Mouse (Mus musculus) gastrocnemius, adult 18-20 months (tissue): ENCODE measurements around the gene Cryba2. TPM values are rescaled to one million over a fixed set of nuclear protein-coding genes. Genes with fewer than 3 reads are reported as not detected.

Source experiments
- DNase-seq: peaks from one replicate; pipeline ENCODE4 v3.0.0; 2021; ENCODE audit warnings: low spot score
- long read RNA-seq, 2 experiments: library from polyadenylated mRNA; stranded (forward); transcript quantifications; one replicate each; pipeline ENCODE4 v2.0.0; 2021
- total RNA-seq, 2 experiments: library from RNA; stranded (reverse); gene quantifications; 2 replicates each; pipeline ENCODE4 v1.2.3; 2021

Cryba2 gene
- not detected for total RNA-seq
- long read RNA-seq, experiment 1, result 0 reads
- long read RNA-seq, experiment 2, result 0 reads

- DNase-seq, result peak; percentile 18
Observed at GRCm38 (mm10) chr1:74893134-74893855, at the start of gene Cryba2. Cryba2 (minus strand) TSS chr1:74893143.

- DNase-seq, result no peak
Observed at GRCm38 (mm10) chr1:74941651-74942360, 48.9 kb upstream of the Cryba2 start.

GRCm38 (mm10) chr1:74939762-74940161 lies 46.8 kb upstream of the Cryba2 start:
- DNase-seq, result no peak

- DNase-seq, result no peak
Observed at GRCm38 (mm10) chr1:74936221-74936830, 43.4 kb upstream of the Cryba2 start.

GRCm38 (mm10) chr1:74935402-74935801 lies 42.5 kb upstream of the Cryba2 start, which contains the start of gene Cfap65:
Cfap65 (minus strand) TSS chr1:74935599.
- DNase-seq, result no peak

GRCm38 (mm10) chr1:74927621-74928296 lies 34.8 kb upstream of the Cryba2 start:
- DNase-seq, result no peak

GRCm38 (mm10) chr1:74926721-74927120 lies 33.8 kb upstream of the Cryba2 start:
- DNase-seq, result no peak

- no peak for DNase-seq
Observed at GRCm38 (mm10) chr1:74924464-74924863, 31.5 kb upstream of the Cryba2 start.

- DNase-seq, result no peak
Observed at GRCm38 (mm10) chr1:74915706-74916105, 22.8 kb upstream of the Cryba2 start.

- no peak for DNase-seq
Observed at GRCm38 (mm10) chr1:74902191-74902590, 9.2 kb upstream of the Cryba2 start.

GRCm38 (mm10) chr1:74901686-74902085 lies 8.7 kb upstream of the Cryba2 start:
- DNase-seq, result peak; percentile 42

GRCm38 (mm10) chr1:74900341-74901285 lies 7.7 kb upstream of the Cryba2 start:
- no peak for DNase-seq

GRCm38 (mm10) chr1:74898656-74899431 lies 5.9 kb upstream of the Cryba2 start:
- DNase-seq, result no peak

- DNase-seq, result no peak
Observed at GRCm38 (mm10) chr1:74897976-74898375, 5.0 kb upstream of the Cryba2 start.

- peak; percentile 40 for DNase-seq
Observed at GRCm38 (mm10) chr1:74894966-74895365, 2.0 kb upstream of the Cryba2 start.

- no peak for DNase-seq
Observed at GRCm38 (mm10) chr1:74892351-74893133, 401 bp downstream of the Cryba2 start.

GRCm38 (mm10) chr1:74891513-74891912 lies 1.4 kb downstream of the Cryba2 start:
- no peak for DNase-seq

- no peak for DNase-seq
Observed at GRCm38 (mm10) chr1:74885369-74886042, 7.4 kb downstream of the Cryba2 start, which contains the start of gene Fev. Fev (minus strand) TSS chr1:74885419.
